Mouse (Mus musculus): ENCODE results near the gene Gcnt3.

- TF ChIP-seq CTCF (IDR thresholded peaks at IDR 0.05; ENCODE audit: control insufficient read depth, insufficient read depth, insufficient read length), result no peak
- no peak for TF ChIP-seq MAX (IDR thresholded peaks at IDR 0.05)
Measured at GRCm38 (mm10) chr9:70062012-70062411, 24.1 kb upstream of the Gcnt3 start.

Measured in C2C12 (cell line).